Mouse (Mus musculus) neural tube, embryonic 14.5 days (tissue): ENCODE data around the gene Gm3015. TPM values are rescaled to one million over a fixed set of nuclear protein-coding genes. Genes with fewer than 3 reads are reported as not detected.
"Not testable (repeated sequence)": the region's sequence is repeated elsewhere in the genome, so short reads cannot be mapped to it uniquely, and the experiment has no call there.

Experiments used
- ATAC-seq: fragments of 200-750 bp; cut with Nextera tagmentation; 2 replicates; pipeline ENCODE4 v1.8.0; 2017; ENCODE audit warnings: low read depth, mild to moderate bottlenecking, moderate TSS enrichment, moderate library complexity
- H3K27ac ChIP-seq: fragments of 300-500 bp; sonication (generic); 2 replicates; pipeline ENCODE4 v1.5.1; 2014; ENCODE audit warnings: low read depth, mild to moderate bottlenecking, control low read depth, low read length, moderate library complexity, mixed read lengths
- H3K27me3 ChIP-seq: fragments of 300-500 bp; sonication (generic); 2 replicates; pipeline ENCODE4 v1.6.1; 2014; ENCODE audit warnings: low read length; ENCODE audit not compliant: control insufficient read depth, insufficient read depth
- H3K36me3 ChIP-seq: fragments of 300-500 bp; sonication (generic); 2 replicates; pipeline ENCODE4 v1.6.1; 2014; ENCODE audit warnings: low read length, mixed read lengths; ENCODE audit not compliant: control insufficient read depth, insufficient read depth
- H3K4me1 ChIP-seq: fragments of 300-500 bp; sonication (generic); 2 replicates; pipeline ENCODE4 v1.6.1; 2014; ENCODE audit warnings: low read length; ENCODE audit not compliant: control insufficient read depth, insufficient read depth
- H3K4me2 ChIP-seq: fragments of 300-500 bp; sonication (generic); 2 replicates; pipeline ENCODE4 v1.6.1; 2014; ENCODE audit warnings: mild to moderate bottlenecking, low read depth, low read length, control low read depth
- H3K4me3 ChIP-seq: fragments of 300-500 bp; sonication (generic); 2 replicates; pipeline ENCODE4 v1.5.1; 2014; ENCODE audit warnings: low read depth, low read length, control low read depth, mixed read lengths
- H3K9ac ChIP-seq: fragments of 300-500 bp; sonication (generic); replicated peaks from 2 replicates; pipeline ENCODE4 v1.6.1; 2014; ENCODE audit warnings: low read depth, mild to moderate bottlenecking, control low read depth, low read length, mixed read lengths
- H3K9me3 ChIP-seq: fragments of 300-500 bp; sonication (generic); 2 replicates; pipeline ENCODE4 v1.6.1; 2016; ENCODE audit warnings: low read length; ENCODE audit not compliant: control insufficient read depth
- WGBS: fragments of 180-500 bp; shearing (Covaris S2); extraction: QIAGEN DNeasy Blood & Tissue Kit; methylation state at CpG from one replicate; pipeline ENCODE4 v1.1.7; 2014; 5-methylcytosine and 5-hydroxymethylcytosine counted together
- polyA plus RNA-seq: library from polyadenylated mRNA; unstranded; fragments of >200 nt; fragmentation: Nextera tagmentation; extraction: Ambion mirVana; gene quantifications from 2 replicates; pipeline ENCODE4 v1.2.1, GENCODE M21; 2014

Gene Gm3015
- polyA plus RNA-seq: not detected in 2 replicates

- not testable (repeated sequence) for H3K36me3 ChIP-seq, ATAC-seq, H3K27ac ChIP-seq, H3K9ac ChIP-seq, H3K9me3 ChIP-seq, H3K4me3 ChIP-seq, H3K27me3 ChIP-seq, H3K4me2 ChIP-seq, H3K4me1 ChIP-seq
- WGBS: no CpG with 5 or more reads among the region's 1 CpGs
Observed at GRCm38 (mm10) chr14:42768721-42769120, at the start of gene Gm3015. Gm3015 (minus strand) TSS chr14:42768821.

DNA sequence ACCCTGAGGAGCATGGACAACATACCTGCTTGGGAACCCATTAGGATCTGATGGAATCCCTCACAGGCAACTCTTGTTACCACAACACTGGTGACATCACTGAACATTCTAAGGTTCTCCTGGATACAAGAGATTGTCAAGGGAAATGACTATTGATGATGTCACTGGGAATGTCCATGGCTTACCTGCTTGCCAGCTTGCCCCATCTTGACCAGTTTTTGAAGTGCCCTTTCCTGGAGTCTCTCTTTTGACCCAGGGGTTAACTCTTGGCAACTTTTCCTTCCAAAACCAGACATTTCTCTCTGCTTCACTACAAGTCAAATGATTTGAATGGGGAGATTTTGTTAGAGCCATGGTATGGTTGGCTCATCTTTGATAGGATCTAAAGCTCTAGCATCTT, 29.3 kb upstream of the Gm3015 start, which contains the start of gene Gm10377:
Gene Gm10377 (minus strand): TSS at position 101 of the 400 bp plus-strand sequence.
- not testable (repeated sequence) for H3K4me3 ChIP-seq, ATAC-seq, H3K36me3 ChIP-seq, H3K27me3 ChIP-seq, H3K4me1 ChIP-seq, H3K27ac ChIP-seq, H3K4me2 ChIP-seq, H3K9ac ChIP-seq, H3K9me3 ChIP-seq

Other genes with a start within 250 kb of the Gm3015 start
- not detected in 2 replicates for gene Gm8024, start 244.5 kb downstream of the Gm3015 start, polyA plus RNA-seq
- not detected in 2 replicates for gene Gm17124, start 168.9 kb downstream of the Gm3015 start, polyA plus RNA-seq
- gene Gm3633, start 126.9 kb downstream of the Gm3015 start, polyA plus RNA-seq: not detected in 2 replicates
- not detected in 2 replicates for gene Gm10378, start 112.9 kb downstream of the Gm3015 start, polyA plus RNA-seq
- not detected in 2 replicates for gene Gm10377, start 29.2 kb upstream of the Gm3015 start, polyA plus RNA-seq
- not detected in 2 replicates for gene Gm21977, start 84.7 kb upstream of the Gm3015 start, polyA plus RNA-seq
- not detected in 2 replicates for gene Gm8082, start 224.8 kb upstream of the Gm3015 start, polyA plus RNA-seq
- gene Gm10376, start 246.8 kb upstream of the Gm3015 start, polyA plus RNA-seq: not detected in 2 replicates